Mouse (Mus musculus) erythroblast, adult 5-6 weeks (primary cell): ENCODE measurements around the gene Xylt1. TPM values are rescaled to one million over a fixed set of nuclear protein-coding genes. Genes with fewer than 3 reads are reported as not detected.
A peak's percentile ranks its signal among the peaks of the same experiment; 100 is the strongest.

Source experiments
- ATAC-seq: replicated peaks from 2 replicates; pipeline ENCODE4 v1.8.0; 2016; ENCODE audit warnings: moderate number of reproducible peaks, mild to moderate bottlenecking, moderate TSS enrichment, inconsistent platforms; ENCODE audit not compliant: poor library complexity, low FRiP score, severe bottlenecking
- total RNA-seq, 2 experiments: library from RNA; stranded (forward) in 1 of 2; stranded (reverse) in 1 of 2; fragments of 150-400 nt in 1 of 2; fragments of 200-764, 138-1000 nt in 1 of 2; gene quantifications; 2 replicates each; pipeline versions ENCODE4 v1.2.3 to v1.2.4; 2015 to 2017; ENCODE audit warnings: low replicate concordance in 2 of 2

Xylt1 gene
- total RNA-seq, 2 experiments from 2014 or later: 3.0 to 5.0 TPM

GRCm38 (mm10) chr7:117392863-117393569, 12.2 kb downstream of the Xylt1 start:
- no peak for ATAC-seq

GRCm38 (mm10) chr7:117393976-117394375, 13.2 kb downstream of the Xylt1 start:
- 0 out of 2 replicates have a peak, but pooled peaks have one; percentile 7 for ATAC-seq

- ATAC-seq: no peak
Observed at GRCm38 (mm10) chr7:117394380-117394779, 13.6 kb downstream of the Xylt1 start.

- ATAC-seq: no peak
Observed at GRCm38 (mm10) chr7:117395511-117395910, 14.7 kb downstream of the Xylt1 start.

GRCm38 (mm10) chr7:117397877-117398276, 17.1 kb downstream of the Xylt1 start:
- ATAC-seq: no peak

GRCm38 (mm10) chr7:117399971-117400370, 19.2 kb downstream of the Xylt1 start:
- no peak for ATAC-seq

GRCm38 (mm10) chr7:117401581-117401980, 20.8 kb downstream of the Xylt1 start:
- no peak for ATAC-seq

- ATAC-seq: no peak
Observed at GRCm38 (mm10) chr7:117406336-117406735, 25.6 kb downstream of the Xylt1 start.

- ATAC-seq: no peak
Observed at GRCm38 (mm10) chr7:117409268-117409988, 28.6 kb downstream of the Xylt1 start.

GRCm38 (mm10) chr7:117411874-117412273, 31.1 kb downstream of the Xylt1 start:
- ATAC-seq: no peak

- ATAC-seq: no peak
Observed at GRCm38 (mm10) chr7:117412405-117412804, 31.6 kb downstream of the Xylt1 start.

GRCm38 (mm10) chr7:117414341-117415008, 33.7 kb downstream of the Xylt1 start:
- no peak for ATAC-seq

GRCm38 (mm10) chr7:117415009-117415363, 34.2 kb downstream of the Xylt1 start:
- no peak for ATAC-seq

GRCm38 (mm10) chr7:117419041-117419440, 38.3 kb downstream of the Xylt1 start:
- ATAC-seq: no peak

GRCm38 (mm10) chr7:117419846-117420245, 39.1 kb downstream of the Xylt1 start:
- no peak for ATAC-seq

- ATAC-seq: no peak
Observed at GRCm38 (mm10) chr7:117420301-117420700, 39.5 kb downstream of the Xylt1 start.

- no peak for ATAC-seq
Observed at GRCm38 (mm10) chr7:117420836-117421566, 40.2 kb downstream of the Xylt1 start.

GRCm38 (mm10) chr7:117424841-117425240, 44.1 kb downstream of the Xylt1 start:
- ATAC-seq: no peak

- no peak for ATAC-seq
Observed at GRCm38 (mm10) chr7:117426366-117426765, 45.6 kb downstream of the Xylt1 start.

GRCm38 (mm10) chr7:117428690-117429224, 48.0 kb downstream of the Xylt1 start:
- no peak for ATAC-seq
